Mouse (Mus musculus) heart, embryonic 15.5 days (tissue): Measurements from ENCODE around the gene Fndc3b. TPM values are rescaled to one million over a fixed set of nuclear protein-coding genes. Genes with fewer than 3 reads are reported as not detected.

Experiments
- ATAC-seq: fragments of 200-750 bp; cut with Nextera tagmentation; replicated peaks from 2 replicates; pipeline ENCODE4 v1.8.0; 2017; ENCODE audit warnings: low read depth, moderate TSS enrichment; ENCODE audit not compliant: insufficient number of reproducible peaks, insufficient read depth, low FRiP score
- H3K27ac ChIP-seq: fragments of 300-500 bp; sonication (generic); 2 replicates; pipeline ENCODE4 v1.5.1; 2015; ENCODE audit warnings: mild to moderate bottlenecking, inconsistent platforms
- H3K27me3 ChIP-seq: fragments of 300-500 bp; sonication (generic); 2 replicates; pipeline ENCODE4 v1.6.1; 2015; ENCODE audit warnings: inconsistent platforms
- H3K36me3 ChIP-seq: fragments of 300-500 bp; sonication (generic); 2 replicates; pipeline ENCODE4 v1.6.1; 2015; ENCODE audit warnings: mild to moderate bottlenecking, inconsistent platforms
- H3K4me1 ChIP-seq: fragments of 300-500 bp; sonication (generic); replicated peaks from 2 replicates; pipeline ENCODE4 v1.6.1; 2015; ENCODE audit warnings: inconsistent platforms
- H3K4me2 ChIP-seq: fragments of 300-500 bp; sonication (generic); 2 replicates; pipeline ENCODE4 v1.6.1; 2015; ENCODE audit warnings: inconsistent platforms, mild to moderate bottlenecking, moderate library complexity
- H3K4me3 ChIP-seq: fragments of 300-500 bp; sonication (generic); 2 replicates; pipeline ENCODE4 v1.5.1; 2015; ENCODE audit warnings: mild to moderate bottlenecking, inconsistent platforms
- H3K9ac ChIP-seq: fragments of 300-500 bp; sonication (generic); 2 replicates; pipeline ENCODE4 v1.6.1; 2015; ENCODE audit warnings: mild to moderate bottlenecking, inconsistent platforms
- H3K9me3 ChIP-seq: fragments of 300-500 bp; sonication (generic); replicated peaks from 2 replicates; pipeline ENCODE4 v1.6.1; 2016; ENCODE audit warnings: inconsistent platforms
- WGBS: fragments of 180-500 bp; shearing (Covaris S2); methylation state at CpG from one replicate; pipeline ENCODE4 v1.1.7; 2015; ENCODE audit warnings: mixed read lengths; 5-methylcytosine and 5-hydroxymethylcytosine counted together
- polyA plus RNA-seq: library from polyadenylated mRNA; unstranded; fragments of >200 nt; fragmentation: Nextera tagmentation; extraction: Ambion mirVana; gene quantifications from 2 replicates; pipeline ENCODE4 v1.2.1, GENCODE M21; 2015

Gene Fndc3b
- polyA plus RNA-seq, 1 experiment from 2014 or later = 24.0 TPM

- Histone ChIP-seq H3K4me3 (no peak overlapping the region), H3K27me3 (no peaks in the 10 kb centered on the region), H3K4me2 (no peak overlapping the region), H3K9me3 (no peaks in the 10 kb centered on the region), H3K4me1 (peaks cover 18% of the 10 kb centered on the region), H3K27ac (no peak overlapping the region), H3K36me3 (no peaks in the 10 kb centered on the region), H3K9ac (no peak overlapping the region)
- 79% methylated on average over 4 of the region's 4 CpGs for WGBS
- no peak for ATAC-seq
Observed at GRCm38 (mm10) chr3:27565314-27565713, 145.8 kb downstream of the Fndc3b start.

GRCm38 (mm10) chr3:27563047-27563624 lies 148.0 kb downstream of the Fndc3b start:
- peaks cover 16% of the 10 kb centered on the region for H3K4me1 ChIP-seq
- no peak overlapping the region for H3K4me3 ChIP-seq
- WGBS = 89% methylated on average over 5 of the region's 5 CpGs
- ATAC-seq = no peak
- H3K9ac ChIP-seq = no peak overlapping the region
- no peaks in the 10 kb centered on the region for H3K9me3 ChIP-seq
- no peak overlapping the region for H3K4me2 ChIP-seq
- H3K27ac ChIP-seq = no peak overlapping the region
- H3K27me3 ChIP-seq = no peaks in the 10 kb centered on the region
- no peaks in the 10 kb centered on the region for H3K36me3 ChIP-seq

GRCm38 (mm10) chr3:27562476-27562875 lies 148.6 kb downstream of the Fndc3b start:
- peaks cover 9% of the 10 kb centered on the region for H3K4me1 ChIP-seq
- H3K27me3 ChIP-seq = no peaks in the 10 kb centered on the region
- no peak for ATAC-seq
- no peak overlapping the region for H3K9ac ChIP-seq
- WGBS = 83% methylated on average over 3 of the region's 3 CpGs
- no peak overlapping the region for H3K4me3 ChIP-seq
- no peak overlapping the region for H3K4me2 ChIP-seq
- H3K9me3 ChIP-seq = no peaks in the 10 kb centered on the region
- no peaks in the 10 kb centered on the region for H3K36me3 ChIP-seq
- H3K27ac ChIP-seq = no peak overlapping the region

- H3K27me3 ChIP-seq = no peaks in the 10 kb centered on the region
- 92% methylated on average over 2 of the region's 2 CpGs for WGBS
- H3K9ac ChIP-seq = no peak overlapping the region
- H3K4me1 ChIP-seq = peaks cover 8% of the 10 kb centered on the region
- H3K27ac ChIP-seq = no peak overlapping the region
- H3K4me2 ChIP-seq = no peak overlapping the region
- no peak for ATAC-seq
- no peak overlapping the region for H3K4me3 ChIP-seq
- 0 out of 2 replicates have a peak, but pooled peaks cover 3% of the 10 kb centered on the region for H3K36me3 ChIP-seq
- no peaks in the 10 kb centered on the region for H3K9me3 ChIP-seq
Observed at GRCm38 (mm10) chr3:27561921-27562320, 149.2 kb downstream of the Fndc3b start.

GRCm38 (mm10) chr3:27559316-27559715 lies 151.8 kb downstream of the Fndc3b start:
- Histone ChIP-seq H3K9me3 (no peaks in the 10 kb centered on the region), H3K27me3 (no peaks in the 10 kb centered on the region), H3K27ac (no peak overlapping the region), H3K4me3 (no peak overlapping the region), H3K4me1 (peaks cover 8% of the 10 kb centered on the region), H3K9ac (no peak overlapping the region), H3K4me2 (no peak overlapping the region), H3K36me3 (peaks cover 16% of the 10 kb centered on the region; the same call in 1 of the 2 replicates)
- ATAC-seq = no peak
- 84% methylated on average over 4 of the region's 4 CpGs for WGBS

- Histone ChIP-seq H3K4me3 (no peak overlapping the region), H3K27ac (no peak overlapping the region), H3K27me3 (no peaks in the 10 kb centered on the region), H3K36me3 (peaks cover 16% of the 10 kb centered on the region; the same call in 1 of the 2 replicates), H3K4me2 (no peak overlapping the region), H3K4me1 (peaks cover 6% of the 10 kb centered on the region), H3K9ac (no peak overlapping the region), H3K9me3 (no peaks in the 10 kb centered on the region)
- WGBS = 78% methylated on average over 4 of the region's 4 CpGs
- ATAC-seq = no peak
Observed at GRCm38 (mm10) chr3:27557100-27558004, 153.8 kb downstream of the Fndc3b start.

GRCm38 (mm10) chr3:27555401-27555940 lies 155.6 kb downstream of the Fndc3b start:
- 90% methylated on average over 3 of the region's 3 CpGs for WGBS
- Histone ChIP-seq H3K9me3 (no peaks in the 10 kb centered on the region), H3K4me2 (no peak overlapping the region), H3K4me1 (no peaks in the 10 kb centered on the region), H3K27me3 (no peaks in the 10 kb centered on the region), H3K27ac (no peak overlapping the region), H3K9ac (no peak overlapping the region), H3K4me3 (no peak overlapping the region), H3K36me3 (peaks cover 16% of the 10 kb centered on the region; the same call in 1 of the 2 replicates)
- no peak for ATAC-seq

- WGBS = 90% methylated on average over 3 of the region's 3 CpGs
- Histone ChIP-seq H3K36me3 (peaks cover 16% of the 10 kb centered on the region; the same call in 1 of the 2 replicates), H3K27ac (no peak overlapping the region)
Observed at GRCm38 (mm10) chr3:27554325-27554724, 156.8 kb downstream of the Fndc3b start.

GRCm38 (mm10) chr3:27553781-27554180 lies 157.3 kb downstream of the Fndc3b start:
- H3K9ac ChIP-seq = no peak overlapping the region
- H3K4me3 ChIP-seq = no peak overlapping the region
- no peaks in the 10 kb centered on the region for H3K9me3 ChIP-seq
- H3K27me3 ChIP-seq = no peaks in the 10 kb centered on the region
- 86% methylated on average over 3 of the region's 3 CpGs for WGBS
- no peak overlapping the region for H3K4me2 ChIP-seq
- H3K27ac ChIP-seq = no peak overlapping the region
- H3K36me3 ChIP-seq = peaks cover 16% of the 10 kb centered on the region; the same call in 1 of the 2 replicates
- H3K4me1 ChIP-seq = no peaks in the 10 kb centered on the region
- no peak for ATAC-seq

More at GRCm38 (mm10) chr3:27554325-27554724, 156.8 kb downstream of the Fndc3b start:
- Histone ChIP-seq H3K9ac (no peak overlapping the region), H3K27me3 (no peaks in the 10 kb centered on the region), H3K4me2 (no peak overlapping the region), H3K4me3 (no peak overlapping the region), H3K9me3 (no peaks in the 10 kb centered on the region), H3K4me1 (no peaks in the 10 kb centered on the region)
- no peak for ATAC-seq

GRCm38 (mm10) chr3:27551005-27551404 lies 160.1 kb downstream of the Fndc3b start:
- no peaks in the 10 kb centered on the region for H3K4me1 ChIP-seq
- H3K27me3 ChIP-seq = no peaks in the 10 kb centered on the region
- H3K36me3 ChIP-seq = peaks cover 14% of the 10 kb centered on the region; the same call in 1 of the 2 replicates
- WGBS = 89% methylated on average over 3 of the region's 3 CpGs
- H3K4me2 ChIP-seq = no peak overlapping the region
- no peak overlapping the region for H3K9ac ChIP-seq
- H3K4me3 ChIP-seq = no peak overlapping the region
- no peak overlapping the region for H3K27ac ChIP-seq
- no peak for ATAC-seq
- no peaks in the 10 kb centered on the region for H3K9me3 ChIP-seq

GRCm38 (mm10) chr3:27550409-27550808 lies 160.7 kb downstream of the Fndc3b start:
- 90% methylated on average over 1 of the region's 1 CpGs for WGBS
- H3K9ac ChIP-seq = no peak overlapping the region
- no peak overlapping the region for H3K27ac ChIP-seq
- H3K36me3 ChIP-seq = peaks cover 8% of the 10 kb centered on the region; the same call in 1 of the 2 replicates
- no peak overlapping the region for H3K4me3 ChIP-seq
- H3K9me3 ChIP-seq = no peaks in the 10 kb centered on the region
- no peak overlapping the region for H3K4me2 ChIP-seq
- H3K4me1 ChIP-seq = no peaks in the 10 kb centered on the region
- no peaks in the 10 kb centered on the region for H3K27me3 ChIP-seq
- ATAC-seq = no peak
